Mouse (Mus musculus) forebrain, embryonic 10.5 days (tissue): Measurements from ENCODE around the gene Bloc1s5. TPM values are rescaled to one million over a fixed set of nuclear protein-coding genes. Genes with fewer than 3 reads are reported as not detected.

Experiments used
- DNase-seq: peaks from one replicate; pipeline ENCODE4 v3.0.0-alpha.2; 2017; ENCODE audit warnings: low spot score; ENCODE audit errors: extremely low spot score
- H3K27ac ChIP-seq: fragments of 300-500 bp; sonication (generic); 2 replicates; pipeline ENCODE4 v1.5.1; 2016; ENCODE audit warnings: mild to moderate bottlenecking
- H3K27me3 ChIP-seq: fragments of 300-500 bp; sonication (generic); 2 replicates; pipeline ENCODE4 v1.6.1; 2016; ENCODE audit warnings: mild to moderate bottlenecking; ENCODE audit not compliant: poor library complexity, severe bottlenecking
- H3K36me3 ChIP-seq: fragments of 300-500 bp; sonication (generic); replicated peaks from 2 replicates; pipeline ENCODE4 v1.6.1; 2016; ENCODE audit warnings: mild to moderate bottlenecking, moderate library complexity
- H3K4me1 ChIP-seq: fragments of 300-500 bp; sonication (generic); 2 replicates; pipeline ENCODE4 v1.6.1; 2016
- H3K4me3 ChIP-seq: fragments of 300-500 bp; sonication (generic); 2 replicates; pipeline ENCODE4 v1.5.1; 2016; ENCODE audit warnings: mild to moderate bottlenecking, moderate library complexity
- H3K9me3 ChIP-seq: fragments of 300-500 bp; sonication (generic); 2 replicates; pipeline ENCODE4 v1.6.1; 2016; ENCODE audit warnings: mild to moderate bottlenecking, moderate library complexity
- WGBS: fragments of 180-500 bp; shearing (Covaris S2); methylation state at CpG from one replicate; pipeline ENCODE4 v1.1.7; 2016; 5-methylcytosine and 5-hydroxymethylcytosine counted together
- polyA plus RNA-seq: library from polyadenylated mRNA; unstranded; fragments of >200 nt; fragmentation: Nextera tagmentation; extraction: Ambion mirVana; gene quantifications from 2 replicates; pipeline ENCODE4 v1.2.1, GENCODE M21; 2016

Gene Bloc1s5
- polyA plus RNA-seq, 1 experiment from 2014 or later: 27.0 TPM

DNA sequence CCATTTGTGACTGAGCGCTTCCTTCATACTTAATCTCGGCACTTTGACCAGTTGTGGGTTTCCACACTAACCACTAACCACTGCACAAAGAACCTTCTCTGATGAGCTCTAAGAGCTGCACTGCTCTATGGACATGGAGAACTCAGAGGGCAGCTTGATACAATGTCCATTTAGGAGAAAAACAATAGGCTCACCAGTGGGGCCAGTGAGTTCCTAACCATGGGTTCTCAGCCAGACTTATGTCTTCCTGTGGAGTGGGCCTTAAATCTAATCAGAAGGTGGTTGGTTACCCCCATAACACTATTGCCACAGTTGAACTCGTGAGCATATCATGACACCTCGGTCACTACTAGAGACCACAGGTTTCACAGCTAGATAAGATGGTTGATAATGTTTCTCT is 48.5 kb downstream of the Bloc1s5 start:
- H3K27me3 ChIP-seq: no peaks in the 10 kb centered on the region
- WGBS: 91% methylated on average over 4 of the region's 4 CpGs
- H3K4me1 ChIP-seq: peaks cover 13% of the 10 kb centered on the region; the same call in 1 of the 2 replicates
- H3K9me3 ChIP-seq: no peaks in the 10 kb centered on the region
- H3K36me3 ChIP-seq: no peaks in the 10 kb centered on the region
- H3K27ac ChIP-seq: no peak overlapping the region
- H3K4me3 ChIP-seq: no peak overlapping the region
- DNase-seq: no peak

DNA sequence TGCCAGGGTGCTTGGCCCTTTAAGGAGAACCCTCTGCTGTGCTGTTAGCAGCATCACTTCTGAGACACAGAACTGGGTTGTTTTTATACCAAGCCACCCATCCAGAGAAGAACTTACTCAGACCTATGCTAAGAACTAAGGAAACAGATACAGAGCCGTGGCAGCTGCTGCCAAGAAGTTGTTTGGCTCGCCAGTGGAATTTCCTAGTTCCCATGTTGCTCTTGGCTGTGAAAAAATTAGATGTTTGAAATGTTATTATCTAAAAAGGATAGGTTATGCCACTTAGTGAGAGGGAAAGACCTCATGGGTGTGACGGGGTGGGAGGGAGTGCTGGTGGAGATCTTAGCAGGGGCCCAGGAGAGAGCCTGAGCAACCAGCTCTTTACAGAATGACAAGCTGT is 52.1 kb downstream of the Bloc1s5 start:
- Histone ChIP-seq H3K27ac (no peak overlapping the region), H3K4me1 (no peaks in the 10 kb centered on the region), H3K36me3 (no peaks in the 10 kb centered on the region), H3K27me3 (no peaks in the 10 kb centered on the region), H3K9me3 (peaks cover 4% of the 10 kb centered on the region; the same call in 1 of the 2 replicates), H3K4me3 (no peak overlapping the region)
- WGBS: 86% methylated on average over 3 of the region's 3 CpGs
- no peak for DNase-seq

DNA sequence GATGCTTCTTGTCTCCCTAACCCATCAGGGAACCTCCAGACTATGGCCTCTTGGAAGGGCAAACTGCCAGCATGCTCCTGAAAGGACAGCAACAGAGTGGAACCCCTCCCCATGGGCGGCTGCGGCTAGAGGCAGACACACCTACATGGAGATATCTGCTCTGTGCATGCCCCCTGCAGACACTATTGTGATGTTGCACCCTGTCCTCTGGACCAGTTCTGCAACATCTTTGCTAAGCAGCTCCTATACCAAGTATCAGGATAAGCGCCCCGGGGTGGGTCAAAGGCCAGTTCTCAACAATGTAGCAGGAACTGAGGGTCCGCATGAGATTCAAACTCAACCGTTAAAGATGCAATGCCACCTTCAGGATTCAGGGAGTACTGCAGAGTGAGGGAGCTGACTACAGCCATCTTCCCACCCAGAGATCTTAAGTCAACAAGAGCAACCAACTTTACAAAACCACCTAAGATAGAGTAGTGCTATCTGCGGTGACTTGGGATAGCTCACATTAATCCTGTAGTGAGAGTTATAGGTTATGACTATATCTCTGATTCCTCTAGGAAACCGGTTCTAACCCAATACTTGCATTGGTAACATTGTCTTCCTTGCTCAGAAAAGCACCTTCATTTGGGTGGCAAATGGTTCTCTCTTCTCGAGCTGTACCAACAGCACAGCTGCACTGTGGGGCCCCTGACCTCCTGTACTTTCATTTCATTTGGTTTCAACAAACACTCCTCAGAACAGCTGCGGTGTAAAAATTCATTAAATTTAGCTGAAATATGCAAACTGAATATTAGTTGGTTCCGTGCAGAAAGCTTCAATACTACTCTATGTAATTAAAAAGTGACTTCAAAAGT is 54.1 kb downstream of the Bloc1s5 start:
- Histone ChIP-seq H3K4me1 (no peaks in the 10 kb centered on the region), H3K4me3 (no peak overlapping the region), H3K27me3 (no peaks in the 10 kb centered on the region), H3K9me3 (peaks cover 4% of the 10 kb centered on the region; the same call in 1 of the 2 replicates), H3K36me3 (no peaks in the 10 kb centered on the region), H3K27ac (no peak overlapping the region)
- DNase-seq: peak; percentile 23
- 70% methylated on average over 11 of the region's 11 CpGs for WGBS

DNA sequence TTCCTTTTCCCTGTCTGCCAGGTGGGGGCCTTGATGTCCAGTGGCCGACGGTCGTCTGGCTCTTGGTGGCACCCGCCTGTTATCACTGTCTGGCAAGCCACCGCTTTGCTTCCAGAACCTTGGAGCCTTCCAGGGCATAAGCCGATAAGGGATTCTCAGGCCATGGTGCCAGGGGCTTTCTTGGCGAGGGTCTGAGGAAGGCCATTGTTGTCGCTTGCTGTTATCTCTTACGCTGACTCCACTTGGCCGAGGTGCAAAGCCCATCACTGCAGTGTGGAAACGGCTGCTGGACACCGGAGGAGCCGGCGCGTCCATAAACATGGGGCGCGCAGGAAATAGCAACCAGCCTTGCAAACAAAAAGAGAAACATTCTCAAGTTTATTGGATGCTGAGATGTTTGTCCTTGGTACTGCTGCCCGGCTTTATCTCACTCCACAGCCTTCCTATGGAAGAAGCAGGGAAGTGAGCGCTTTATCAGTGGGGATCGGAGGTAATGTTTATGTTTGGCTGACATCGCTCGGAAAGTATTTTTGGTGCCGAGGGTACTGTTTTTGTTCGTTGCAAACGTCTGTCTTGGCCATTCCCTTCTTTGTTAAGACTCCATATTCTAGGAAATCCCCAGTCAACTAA is 54.8 kb downstream of the Bloc1s5 start:
- Histone ChIP-seq H3K4me3 (no peak overlapping the region), H3K36me3 (no peaks in the 10 kb centered on the region), H3K4me1 (no peaks in the 10 kb centered on the region), H3K9me3 (peaks cover 4% of the 10 kb centered on the region; the same call in 1 of the 2 replicates), H3K27ac (no peak overlapping the region), H3K27me3 (no peaks in the 10 kb centered on the region)
- no peak for DNase-seq
- 90% methylated on average over 25 of the region's 25 CpGs for WGBS

DNA sequence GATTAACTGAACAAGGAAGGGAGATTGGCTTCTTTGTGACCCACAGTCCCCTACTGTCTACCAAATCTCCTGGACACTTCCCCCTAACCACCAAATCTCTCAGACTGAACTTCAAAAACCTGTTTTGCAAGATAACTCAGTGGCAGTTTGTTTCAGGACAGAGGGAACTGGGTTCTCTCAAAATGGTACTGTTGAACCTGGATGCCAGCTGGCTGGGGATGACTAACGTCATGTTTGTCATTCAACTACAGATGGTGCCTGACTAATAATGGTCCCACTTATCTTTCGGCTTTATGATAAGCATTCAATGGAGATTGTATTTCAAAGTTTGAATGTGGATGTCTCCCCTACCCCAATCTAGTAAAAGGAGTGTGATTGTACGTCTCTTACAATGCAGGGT is 60.2 kb downstream of the Bloc1s5 start:
- Histone ChIP-seq H3K36me3 (no peaks in the 10 kb centered on the region), H3K4me1 (peaks cover 3% of the 10 kb centered on the region; the same call in 1 of the 2 replicates), H3K27ac (no peak overlapping the region), H3K27me3 (no peaks in the 10 kb centered on the region), H3K4me3 (no peak overlapping the region), H3K9me3 (peaks cover 4% of the 10 kb centered on the region; the same call in 1 of the 2 replicates)
- DNase-seq: no peak
- WGBS: 84% methylated on average over 3 of the region's 3 CpGs

DNA sequence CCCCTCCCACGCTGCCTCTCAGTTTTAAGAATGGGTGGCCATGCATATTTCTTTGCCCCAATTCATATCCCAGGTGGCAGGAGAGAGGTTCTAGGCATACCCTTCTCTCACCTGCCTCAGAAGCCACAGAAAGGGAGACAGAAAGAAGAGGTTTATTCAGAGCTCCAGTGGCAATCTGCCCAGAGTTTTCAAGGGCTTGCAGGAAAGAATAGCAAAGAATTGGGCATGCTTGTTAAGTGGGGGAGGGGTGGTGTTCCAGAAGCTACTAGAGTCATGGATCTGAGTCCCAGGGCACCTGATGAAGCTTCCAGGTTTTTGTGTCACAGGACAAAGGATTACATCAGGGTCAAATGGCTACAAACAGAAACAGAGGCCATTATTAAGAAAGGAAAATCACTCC is 61.6 kb downstream of the Bloc1s5 start:
- no peaks in the 10 kb centered on the region for H3K27me3 ChIP-seq
- H3K36me3 ChIP-seq: no peaks in the 10 kb centered on the region
- H3K4me3 ChIP-seq: no peak overlapping the region
- H3K4me1 ChIP-seq: peaks cover 7% of the 10 kb centered on the region
- 86% methylated on average over 1 of the region's 1 CpGs for WGBS
- no peaks in the 10 kb centered on the region for H3K9me3 ChIP-seq
- no peak overlapping the region for H3K27ac ChIP-seq
- no peak for DNase-seq

DNA sequence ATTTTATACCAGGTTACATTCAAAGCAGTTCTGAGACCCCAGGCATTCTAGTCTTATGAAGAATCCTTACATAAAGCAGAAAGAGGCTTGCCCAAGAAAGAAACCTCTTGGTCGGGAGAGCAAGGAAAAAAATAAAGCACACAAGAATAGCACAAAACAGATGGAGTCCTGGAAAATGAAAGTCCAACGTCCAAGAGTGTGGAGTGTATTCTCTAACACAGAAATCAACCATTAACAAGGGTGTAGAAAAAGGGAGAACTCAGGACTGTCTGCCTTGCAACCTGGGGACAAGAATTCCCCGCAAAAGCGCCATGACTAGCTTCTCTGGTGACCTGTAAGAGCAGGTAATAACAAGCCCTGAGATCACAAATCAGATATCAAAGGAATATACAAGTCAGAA is 69.7 kb downstream of the Bloc1s5 start:
- Histone ChIP-seq H3K4me1 (peaks cover 7% of the 10 kb centered on the region), H3K27me3 (no peaks in the 10 kb centered on the region), H3K36me3 (no peaks in the 10 kb centered on the region), H3K27ac (no peak overlapping the region), H3K9me3 (no peaks in the 10 kb centered on the region), H3K4me3 (no peak overlapping the region)
- WGBS: 84% methylated on average over 4 of the region's 4 CpGs
- no peak for DNase-seq

DNA sequence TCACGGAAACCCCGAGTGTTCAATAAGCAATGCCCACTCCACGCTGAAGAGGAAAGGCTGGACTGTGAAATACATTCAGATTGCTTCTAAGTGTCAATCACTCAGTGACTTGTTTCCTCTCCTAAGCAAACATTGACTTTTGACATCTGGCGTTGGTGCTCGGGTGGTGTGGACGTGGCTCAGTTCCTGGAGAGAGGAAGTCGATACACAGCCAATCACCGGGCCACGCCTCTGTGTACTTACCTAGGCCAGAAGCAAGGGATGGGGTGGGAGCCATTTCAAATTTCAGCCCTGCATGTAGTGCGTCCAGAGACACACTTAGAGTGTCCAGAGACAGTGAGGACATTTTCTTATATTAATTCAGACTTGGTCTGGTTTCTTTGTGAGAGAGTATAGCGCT is 80.3 kb downstream of the Bloc1s5 start:
- Histone ChIP-seq H3K36me3 (no peaks in the 10 kb centered on the region), H3K9me3 (no peaks in the 10 kb centered on the region), H3K27me3 (no peaks in the 10 kb centered on the region), H3K4me3 (no peak overlapping the region), H3K27ac (no peak overlapping the region), H3K4me1 (no peaks in the 10 kb centered on the region)
- no peak for DNase-seq
- WGBS: 84% methylated on average over 11 of the region's 11 CpGs

DNA sequence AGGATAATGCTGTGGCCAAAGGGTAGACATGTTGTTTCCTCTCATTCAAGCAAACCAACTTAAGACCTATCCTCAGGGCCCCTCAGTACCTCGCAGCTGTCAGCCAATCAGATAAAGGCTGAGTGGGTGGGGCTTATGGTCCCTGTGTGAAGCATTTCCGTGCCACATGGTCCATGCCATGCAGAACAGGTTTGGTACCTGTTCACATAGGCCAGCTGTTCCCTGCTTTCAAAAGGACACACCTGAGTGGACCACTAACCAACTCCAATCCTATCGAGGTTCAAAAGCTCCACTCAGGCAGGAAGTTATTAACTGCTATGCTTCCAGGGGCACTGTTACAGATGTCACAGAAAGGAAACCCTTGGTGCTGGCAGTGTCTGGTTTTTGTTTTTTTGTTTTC is 80.7 kb downstream of the Bloc1s5 start:
- Histone ChIP-seq H3K4me3 (no peak overlapping the region), H3K27ac (no peak overlapping the region), H3K9me3 (no peaks in the 10 kb centered on the region), H3K36me3 (no peaks in the 10 kb centered on the region), H3K27me3 (no peaks in the 10 kb centered on the region), H3K4me1 (no peaks in the 10 kb centered on the region)
- DNase-seq: no peak
- WGBS: 82% methylated on average over 3 of the region's 3 CpGs

DNA sequence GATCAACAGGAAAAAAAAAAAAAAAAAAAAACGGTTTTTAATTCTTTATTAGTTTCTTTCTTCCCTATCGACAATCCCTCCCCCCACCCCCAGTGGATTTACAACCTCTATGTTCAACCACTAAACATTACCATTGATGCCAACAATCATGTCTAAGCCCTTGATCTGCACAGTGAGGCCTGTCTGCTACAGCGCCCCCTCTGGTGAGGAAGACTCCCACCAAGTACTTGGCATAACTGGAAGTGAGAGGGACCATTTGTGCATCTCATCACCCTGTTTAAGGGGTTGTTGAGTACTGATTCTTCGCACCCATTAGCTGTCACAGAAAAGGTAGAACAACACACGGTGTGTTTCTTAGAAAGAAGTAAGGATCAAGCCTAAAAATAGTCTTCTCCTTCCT is 86.2 kb downstream of the Bloc1s5 start:
- no peaks in the 10 kb centered on the region for H3K9me3 ChIP-seq
- 77% methylated on average over 5 of the region's 5 CpGs for WGBS
- no peaks in the 10 kb centered on the region for H3K27me3 ChIP-seq
- no peaks in the 10 kb centered on the region for H3K36me3 ChIP-seq
- H3K4me1 ChIP-seq: no peaks in the 10 kb centered on the region
- no peak overlapping the region for H3K27ac ChIP-seq
- no peak for DNase-seq
- no peak overlapping the region for H3K4me3 ChIP-seq

DNA sequence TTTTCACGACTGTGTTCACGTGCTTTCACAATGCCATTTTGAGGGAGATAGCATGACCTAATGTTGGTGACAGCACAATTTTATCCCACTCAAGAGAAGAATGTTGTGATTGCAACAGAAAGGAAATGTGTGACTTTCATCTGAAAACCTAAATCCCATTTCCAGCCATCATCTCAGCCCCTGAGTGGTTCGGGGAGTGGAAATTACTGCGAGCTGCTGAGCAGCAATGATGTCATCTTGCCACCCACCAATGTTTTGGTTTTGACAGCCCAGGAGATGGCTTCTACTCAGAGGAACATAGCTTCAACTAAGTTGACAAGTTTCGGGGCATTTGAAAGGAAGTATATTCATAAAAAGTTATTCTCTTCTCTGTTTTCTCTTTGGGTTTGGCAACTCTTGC is 87.2 kb downstream of the Bloc1s5 start:
- 95% methylated on average over 5 of the region's 5 CpGs for WGBS
- Histone ChIP-seq H3K4me1 (no peaks in the 10 kb centered on the region), H3K36me3 (no peaks in the 10 kb centered on the region), H3K9me3 (no peaks in the 10 kb centered on the region), H3K27me3 (no peaks in the 10 kb centered on the region), H3K27ac (no peak overlapping the region), H3K4me3 (no peak overlapping the region)
- DNase-seq: no peak

DNA sequence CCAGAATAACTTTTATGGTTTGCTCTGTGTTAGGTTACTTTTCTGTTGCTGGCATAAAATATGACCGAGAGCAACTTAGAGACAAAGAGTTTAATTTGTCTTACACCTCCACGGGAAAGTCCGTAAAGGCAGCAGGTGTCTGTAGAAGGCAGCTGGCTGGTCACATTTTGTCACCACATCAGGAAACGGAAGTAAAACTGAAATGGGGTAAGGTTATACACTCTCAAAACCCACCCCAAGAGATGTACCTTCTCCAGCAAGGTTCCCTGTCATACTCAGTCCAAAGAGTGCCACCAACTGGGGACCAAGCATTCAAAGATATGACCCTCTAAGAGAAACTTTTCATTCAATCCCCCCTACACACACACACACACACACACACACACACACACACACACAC is 88.2 kb downstream of the Bloc1s5 start:
- no peaks in the 10 kb centered on the region for H3K36me3 ChIP-seq
- no peak for DNase-seq
- 86% methylated on average over 4 of the region's 4 CpGs for WGBS

DNA sequence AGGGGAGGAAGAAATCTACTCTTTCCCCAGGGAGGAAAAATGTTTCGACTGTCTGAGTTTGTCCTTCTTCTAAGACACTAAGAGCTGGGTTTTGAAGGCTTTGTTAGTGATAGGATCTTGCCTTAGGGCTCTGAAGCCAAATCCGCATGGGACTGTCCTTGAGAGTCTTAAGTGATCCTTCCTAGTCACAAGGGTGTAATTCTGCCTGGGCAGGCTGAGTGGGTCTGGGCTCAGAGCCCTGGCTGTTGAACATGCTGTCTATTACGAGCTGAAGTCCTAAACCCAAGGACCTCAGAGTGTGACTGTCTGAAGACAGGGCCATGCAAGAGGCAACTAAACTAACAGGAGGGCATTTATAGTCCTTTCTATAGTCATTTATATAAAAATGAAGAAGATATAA is 89.4 kb downstream of the Bloc1s5 start:
- Histone ChIP-seq H3K27ac (no peak overlapping the region), H3K4me3 (no peak overlapping the region), H3K4me1 (no peaks in the 10 kb centered on the region), H3K36me3 (no peaks in the 10 kb centered on the region), H3K9me3 (no peaks in the 10 kb centered on the region), H3K27me3 (no peaks in the 10 kb centered on the region)
- DNase-seq: no peak
- 71% methylated on average over 3 of the region's 3 CpGs for WGBS

More for the DNA sequence above, 88.2 kb downstream of the Bloc1s5 start:
- no peak overlapping the region for H3K4me3 ChIP-seq
- H3K4me1 ChIP-seq: no peaks in the 10 kb centered on the region
- H3K9me3 ChIP-seq: no peaks in the 10 kb centered on the region
- H3K27me3 ChIP-seq: no peaks in the 10 kb centered on the region
- no peak overlapping the region for H3K27ac ChIP-seq
